Mouse (Mus musculus) spleen, adult 2 months (tissue): Measurements from ENCODE around the gene H2al1h.

Experiments used
- CTCF ChIP-seq: fragments of 200-500 bp; IDR thresholded peaks from 2 replicates; pipeline ENCODE4 v1.5.1; 2011; ENCODE audit warnings: mild to moderate bottlenecking, inconsistent platforms; ENCODE audit not compliant: insufficient read depth, insufficient read length, insufficient replicate concordance; ENCODE audit errors: extremely low read depth
- POLR2A ChIP-seq: fragments of 200-500 bp; IDR thresholded peaks from 2 replicates; pipeline ENCODE4 v1.6.1; 2011; ENCODE audit warnings: low read depth, low read length, inconsistent platforms

- no peak for TF ChIP-seq CTCF
- TF ChIP-seq POLR2A: no peak
Measured at GRCm38 (mm10) chrX:11360823-11361222, 39.5 kb downstream of the H2al1h start.
